Mouse (Mus musculus) ES-CJ7 (cell line): ENCODE data around the gene Ptgis.

Experiments used
- DNase-seq: peaks from one replicate; pipeline ENCODE4 v3.0.0; 2011; ENCODE audit warnings: low read depth, low spot score

Gene Ptgis

GRCm38 (mm10) chr2:167263040-167263810 lies 22.8 kb upstream of the Ptgis start:
- DNase-seq, result peak; percentile 86

- no peak for DNase-seq
These were observed 22.0 kb upstream of the Ptgis start for GRCm38 (mm10) chr2:167262433-167262832.

GRCm38 (mm10) chr2:167261106-167261505 lies 20.7 kb upstream of the Ptgis start:
- DNase-seq, result no peak

GRCm38 (mm10) chr2:167257790-167258189 lies 17.4 kb upstream of the Ptgis start:
- DNase-seq, result no peak

GRCm38 (mm10) chr2:167254808-167255207 lies 14.4 kb upstream of the Ptgis start:
- no peak for DNase-seq

GRCm38 (mm10) chr2:167254185-167254584 lies 13.8 kb upstream of the Ptgis start:
- no peak for DNase-seq

- peak; percentile 40 for DNase-seq
These were observed 13.1 kb upstream of the Ptgis start for GRCm38 (mm10) chr2:167253476-167253875.

GRCm38 (mm10) chr2:167252057-167252687 lies 11.8 kb upstream of the Ptgis start:
- DNase-seq, result no peak

- peak; percentile 52 for DNase-seq
These were observed 10.4 kb upstream of the Ptgis start for GRCm38 (mm10) chr2:167250736-167251337.

- DNase-seq, result no peak
These were observed 9.8 kb upstream of the Ptgis start for GRCm38 (mm10) chr2:167250003-167250735.

- DNase-seq, result no peak
These were observed 9.2 kb upstream of the Ptgis start for GRCm38 (mm10) chr2:167249591-167249990.

- DNase-seq, result no peak
These were observed 7.4 kb upstream of the Ptgis start for GRCm38 (mm10) chr2:167247823-167248222.

- DNase-seq, result no peak
These were observed 6.3 kb upstream of the Ptgis start for GRCm38 (mm10) chr2:167246704-167247103.

- no peak for DNase-seq
These were observed 4.5 kb upstream of the Ptgis start for GRCm38 (mm10) chr2:167244892-167245291.

GRCm38 (mm10) chr2:167243831-167244563 lies 3.6 kb upstream of the Ptgis start:
- DNase-seq, result no peak

- DNase-seq, result no peak
These were observed 1.1 kb downstream of the Ptgis start for GRCm38 (mm10) chr2:167239262-167239661.

- no peak for DNase-seq
These were observed 3.2 kb downstream of the Ptgis start for GRCm38 (mm10) chr2:167237224-167237623.

GRCm38 (mm10) chr2:167236174-167236573 lies 4.2 kb downstream of the Ptgis start:
- no peak for DNase-seq

GRCm38 (mm10) chr2:167235338-167236018 lies 4.9 kb downstream of the Ptgis start:
- no peak for DNase-seq

- no peak for DNase-seq
These were observed 6.6 kb downstream of the Ptgis start for GRCm38 (mm10) chr2:167233771-167234170.

- no peak for DNase-seq
These were observed 7.4 kb downstream of the Ptgis start for GRCm38 (mm10) chr2:167233009-167233335.
